In genomic region chr12:80584973-80585372, GRCm38 (mm10) we compare ENCODE assay signal across 8 mouse cellular contexts. TPM values are rescaled to one million over a fixed set of nuclear protein-coding genes. Genes with fewer than 3 reads are reported as not detected.
A peak's percentile ranks its signal among the peaks of the same experiment; 100 is the strongest.
DNase-seq lines count a peak whose midpoint lies in the region; ATAC-seq lines count a peak whose summit lies in the region.
"Had no signal": no experiment of that assay in that cellular context is flagged by ENCODE, and none has a peak within 500 bp of the region (broad histone marks: within the 10 kb centered on the region; RNA-seq: fewer than 3 reads in every experiment).

No protein-coding gene starts in this region.

- H3K36me3 ChIP-seq in hindbrain, embryonic 13.5 days, result peaks cover 43% of the 10 kb centered on the region

- no peak overlapping the region for H3K27ac ChIP-seq in hindbrain, embryonic 13.5 days

- no peak for ATAC-seq in hindbrain, embryonic 13.5 days (ENCODE audit: low FRiP score)

- intact Hi-C loops in heart, postnatal 25 days (cut with DNase I), result no loop called here

- H3K4me2 ChIP-seq in hindbrain, embryonic 13.5 days, result no peak overlapping the region

- no peak overlapping the region for H3K9ac ChIP-seq in hindbrain, embryonic 13.5 days

- no peaks in the 10 kb centered on the region for H3K27me3 ChIP-seq in hindbrain, embryonic 13.5 days

- peak; percentile 58 for DNase-seq in heart, postnatal 4 days
- no peak for DNase-seq in heart, postnatal 25 days (ENCODE audit: low spot score)
- peak; percentile 54 for DNase-seq in right cerebral cortex, postnatal 14 days
- DNase-seq in right cerebral cortex, adult 18-20 months, result no peak
- peak; percentile 39 for DNase-seq in embryo, embryonic 10.5 days (ENCODE audit: low spot score)
- DNase-seq in thymus, postnatal 0 days (ENCODE audit: low spot score), result peak; percentile 4

- H3K4me1 ChIP-seq in hindbrain, embryonic 13.5 days (replicated peaks), result no peaks in the 10 kb centered on the region

- 43% methylated on average over 2 of the region's 2 CpGs for WGBS in hindbrain, embryonic 13.5 days

- H3K9me3 ChIP-seq in hindbrain, embryonic 13.5 days, result no peaks in the 10 kb centered on the region

- H3K4me3 ChIP-seq in hindbrain, embryonic 13.5 days, result no peak overlapping the region
- H3K4me3 ChIP-seq: myocyte had no signal

RNA-seq across cellular contexts. Expression of gene Slc39a9, which starts 58.7 kb away (rescaled TPM):
- total RNA-seq in heart, postnatal 4 days (2021), result 10 to 100 TPM; 25.0 to 28.8 TPM
- total RNA-seq in heart, postnatal 25 days (2021), result 10 to 100 TPM; 17.2 to 18.2 TPM
- 16.7 and 17.6 TPM in 2 replicates for polyA plus RNA-seq in thymus, postnatal 0 days (2015; fragmentation: Nextera tagmentation; extraction: Ambion mirVana)
- polyA plus RNA-seq in hindbrain, embryonic 13.5 days (2015; fragmentation: Nextera tagmentation; extraction: Ambion mirVana), result 23.6 TPM in 2 replicates

RNA-seq across cellular contexts. Expression of gene Erh, which starts 59.2 kb away (rescaled TPM):
- total RNA-seq in heart, postnatal 4 days (2021), result 10 to 100 TPM; 78.2 to 86.6 TPM
- 10 to 100 TPM; 25.0 to 26.1 TPM for total RNA-seq in heart, postnatal 25 days (2021)
- polyA plus RNA-seq in thymus, postnatal 0 days (2015; fragmentation: Nextera tagmentation; extraction: Ambion mirVana), result 245 and 278 TPM in 2 replicates
- polyA plus RNA-seq in hindbrain, embryonic 13.5 days (2015; fragmentation: Nextera tagmentation; extraction: Ambion mirVana), result 329 and 335 TPM in 2 replicates

Comparison
In these comparisons a context has a peak if more than half of its experiments do, and no peak if none do; other contexts are left out.
1. DNase-seq: peak in heart, postnatal 4 days (single experiment), right cerebral cortex, postnatal 14 days (single experiment), embryo, embryonic 10.5 days (single experiment) and thymus, postnatal 0 days (single experiment); none in heart, postnatal 25 days (single experiment) and right cerebral cortex, adult 18-20 months (single experiment).